Mouse (Mus musculus) ES-E14 (cell line): ENCODE measurements around the gene Tmem38b. TPM values are rescaled to one million over a fixed set of nuclear protein-coding genes. Genes with fewer than 3 reads are reported as not detected.

Experiments
- DNase-seq: peaks from one replicate; pipeline ENCODE4 v3.0.0-alpha.2; 2013; ENCODE audit warnings: low read depth, low spot score
- H3K27ac ChIP-seq: 2 replicates; pipeline ENCODE4 v1.5.1; 2012; ENCODE audit warnings: low read depth, mild to moderate bottlenecking, low read length, moderate library complexity, mixed read lengths; ENCODE audit not compliant: poor library complexity, insufficient read depth, severe bottlenecking
- H3K36me3 ChIP-seq: 2 replicates; pipeline ENCODE4 v1.6.1; 2012; ENCODE audit warnings: mild to moderate bottlenecking, low read length, moderate library complexity, mixed read lengths; ENCODE audit not compliant: control insufficient read depth, poor library complexity, insufficient read depth, severe bottlenecking
- H3K4me1 ChIP-seq, 2 experiments: fragments of 150-350 bp in 1 of 2; sonication (generic) in 1 of 2; 2 replicates each; pipeline ENCODE4 v1.6.1; 2012; ENCODE audit warnings: low read length in 2 of 2, mild to moderate bottlenecking in 1 of 2, mixed read lengths in 1 of 2; ENCODE audit not compliant: control insufficient read depth in 2 of 2, insufficient read depth in 2 of 2, poor library complexity in 1 of 2
- H3K4me3 ChIP-seq, 2 experiments: fragments of 150-350 bp in 1 of 2; sonication (generic) in 1 of 2; 2 replicates each; pipeline ENCODE4 v1.5.1; 2012; ENCODE audit warnings: low read length in 2 of 2, low read depth in 1 of 2, mild to moderate bottlenecking in 1 of 2, mixed read lengths in 1 of 2; ENCODE audit not compliant: insufficient read depth in 1 of 2, poor library complexity in 1 of 2, severe bottlenecking in 1 of 2
- H3K9ac ChIP-seq: 2 replicates; pipeline ENCODE4 v1.6.1; 2012; ENCODE audit warnings: low read depth, mild to moderate bottlenecking, low read length, mixed read lengths; ENCODE audit not compliant: poor library complexity, insufficient read depth, severe bottlenecking
- H3K9me3 ChIP-seq: fragments of 150-350 bp; sonication (generic); 2 replicates; pipeline ENCODE4 v1.6.1; 2012; ENCODE audit warnings: low read depth, mild to moderate bottlenecking, low read length; ENCODE audit not compliant: control insufficient read depth, insufficient read depth
- CHD2 ChIP-seq: IDR thresholded peaks from 2 replicates; pipeline ENCODE4 v1.6.1; 2014; ENCODE audit warnings: mild to moderate bottlenecking, low read depth, low read length, inconsistent platforms
- HCFC1 ChIP-seq: IDR thresholded peaks from 2 replicates; pipeline ENCODE4 v1.6.1; 2012; ENCODE audit warnings: low read length, inconsistent platforms, borderline replicate concordance; ENCODE audit not compliant: insufficient read depth
- MAFK ChIP-seq: IDR thresholded peaks from 2 replicates; pipeline ENCODE4 v1.6.1; 2014; ENCODE audit warnings: mild to moderate bottlenecking, low read depth, low read length, inconsistent platforms; ENCODE audit not compliant: insufficient read depth
- ZC3H11A ChIP-seq: IDR thresholded peaks from 2 replicates; pipeline ENCODE4 v1.6.1; 2012; ENCODE audit warnings: low read depth, mild to moderate bottlenecking, inconsistent platforms, low read length, borderline replicate concordance
- ZNF384 ChIP-seq: IDR thresholded peaks from 2 replicates; pipeline ENCODE4 v1.6.1; 2012; ENCODE audit warnings: low read depth, low read length, inconsistent platforms
- in situ Hi-C, 2 experiments: fragments of 600-800 bp; cut with MboI; formaldehyde crosslinking; loops; one replicate each; pipeline ENCODE4 v1.15.1; 2025; ENCODE audit warnings: low sequenced_read_pairs in 2 of 2, inconsistent platforms in 1 of 2; ENCODE audit not compliant: unreplicated experiment in 2 of 2
- total RNA-seq: library from RNA; depleted of rRNA; stranded (reverse); fragments of 300-350 nt; gene quantifications from 2 replicates; pipeline ENCODE4 v1.2.3, GENCODE M21; 2012

The Tmem38b gene
- total RNA-seq, 1 experiment = 23.5 TPM

DNA sequence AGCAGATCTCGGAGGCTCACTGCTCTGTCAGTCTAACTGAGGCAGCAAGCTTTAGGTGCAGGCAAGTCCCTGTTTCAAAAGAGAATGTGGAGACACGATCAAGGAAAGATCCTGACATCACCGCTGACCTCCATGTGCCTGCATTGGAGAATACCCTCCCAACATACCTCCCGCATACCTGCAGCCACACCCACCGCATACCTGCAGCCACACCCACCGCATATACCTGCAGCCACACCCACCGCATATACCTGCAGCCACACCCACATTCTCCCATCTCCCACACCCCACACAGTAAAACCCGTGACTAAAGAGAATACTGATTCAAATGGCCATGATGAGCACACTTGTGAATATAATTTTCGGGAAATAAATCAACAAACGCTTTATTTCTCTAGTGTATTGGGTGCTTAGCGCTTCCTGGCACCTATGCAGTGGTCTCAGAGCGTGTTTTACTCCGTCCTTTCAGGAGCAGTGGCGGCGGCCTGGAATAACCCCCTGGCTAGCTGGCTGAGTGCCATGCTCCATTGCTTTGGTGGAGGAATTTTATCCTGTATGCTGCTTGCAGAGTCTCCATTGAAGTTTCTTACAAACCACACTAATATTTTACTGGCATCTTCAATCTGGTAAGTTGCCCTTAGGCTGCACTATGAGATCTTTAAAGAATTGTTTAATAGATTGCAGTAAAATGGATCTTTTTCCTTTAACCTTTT, 14.5 kb downstream of the Tmem38b start:
- Histone ChIP-seq H3K4me3 (no peak overlapping the region), H3K4me1 (peaks cover 11 to 13% of the 10 kb centered on the region in 2 experiments), H3K9me3 (no peaks in the 10 kb centered on the region), H3K36me3 (no peaks in the 10 kb centered on the region), H3K9ac (peak overlapping the region; percentile 13; the same call in 1 of the 2 replicates), H3K27ac (no peak overlapping the region)
- no peak for TF ChIP-seq MAFK
- no peak for TF ChIP-seq ZC3H11A
- TF ChIP-seq HCFC1 = no peak
- TF ChIP-seq ZNF384 = no peak
- TF ChIP-seq CHD2 = no peak
- in situ Hi-C loops = no loop called here
- peak; percentile 27 for DNase-seq

DNA sequence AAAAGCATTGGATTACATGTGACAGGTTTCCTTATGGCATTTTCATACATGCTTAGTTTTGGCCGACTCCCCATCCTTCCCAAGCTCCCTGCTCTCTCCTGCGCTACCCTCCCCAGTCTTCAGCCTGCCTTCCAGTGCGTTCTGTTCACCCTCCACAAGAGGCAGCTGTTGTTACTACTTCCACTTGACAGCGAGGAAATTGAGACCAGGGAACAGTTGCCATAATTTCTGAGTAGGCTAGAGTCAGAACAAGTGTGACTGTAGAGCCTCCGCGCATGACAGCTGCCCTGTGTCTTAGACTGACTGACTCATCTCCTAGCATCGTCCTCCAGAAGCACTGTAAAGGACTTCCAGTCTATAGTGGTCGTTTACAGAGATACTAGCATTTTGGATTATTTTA, 17.7 kb downstream of the Tmem38b start:
- Histone ChIP-seq H3K36me3 (no peaks in the 10 kb centered on the region), H3K4me1 (peaks cover 12 to 13% of the 10 kb centered on the region in 2 experiments), H3K4me3 (no peak overlapping the region), H3K27ac (no peak overlapping the region), H3K9ac (no peak overlapping the region), H3K9me3 (no peaks in the 10 kb centered on the region)
- TF ChIP-seq CHD2 (no peak), MAFK (no peak), HCFC1 (no peak), ZC3H11A (no peak), ZNF384 (no peak)
- no peak for DNase-seq
- in situ Hi-C loops = no loop called here

- in situ Hi-C loops = no loop called here
- H3K4me1 ChIP-seq = peaks cover 6 to 16% of the 10 kb centered on the region in 2 experiments
- H3K27ac ChIP-seq = no peak overlapping the region
- DNase-seq = no peak
- no peaks in the 10 kb centered on the region for H3K36me3 ChIP-seq
- no peak overlapping the region for H3K4me3 ChIP-seq
- TF ChIP-seq ZC3H11A (no peak), MAFK (no peak), ZNF384 (no peak), CHD2 (no peak), HCFC1 (no peak)
- H3K9ac ChIP-seq = no peak overlapping the region
- H3K9me3 ChIP-seq = no peaks in the 10 kb centered on the region
Measured at GRCm38 (mm10) chr4:53844835-53845619, 19.2 kb downstream of the Tmem38b start.

DNA sequence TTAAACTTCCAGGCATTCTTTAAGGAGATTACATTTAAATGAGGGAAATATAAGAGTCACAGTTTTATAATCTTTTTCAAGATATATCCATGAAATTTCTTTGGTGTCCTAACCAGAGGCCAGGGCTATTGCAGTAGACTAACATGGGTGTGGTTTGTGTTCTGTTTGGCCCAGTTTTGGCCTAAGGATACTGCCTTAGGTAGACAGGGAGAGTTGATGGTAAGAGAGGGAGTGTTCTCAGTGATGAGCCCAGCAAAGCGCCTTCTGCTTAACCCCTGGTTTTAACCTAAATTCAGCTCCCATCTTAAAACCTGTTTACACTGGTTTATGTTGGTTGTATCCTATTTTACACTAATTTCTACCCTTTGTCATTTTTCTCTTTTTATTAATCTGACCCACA, 19.8 kb downstream of the Tmem38b start:
- H3K27ac ChIP-seq = no peak overlapping the region
- H3K9me3 ChIP-seq = no peaks in the 10 kb centered on the region
- no peak overlapping the region for H3K4me3 ChIP-seq
- peaks cover 3 to 19% of the 10 kb centered on the region in 2 experiments for H3K4me1 ChIP-seq
- H3K36me3 ChIP-seq = no peaks in the 10 kb centered on the region
- no peak for TF ChIP-seq MAFK
- no peak for TF ChIP-seq HCFC1
- no peak for TF ChIP-seq ZNF384
- no peak for TF ChIP-seq ZC3H11A
- TF ChIP-seq CHD2 = no peak
- no peak overlapping the region for H3K9ac ChIP-seq
- DNase-seq = no peak
- in situ Hi-C loops = no loop called here
